Mouse (Mus musculus): ENCODE measurements at regions not wholly inside any gene's neighbourhood (a gene's known extent, or its start where the extent isn't known, plus 50 kb on each side); places are given as distances from the start of the nearest gene placed in this dataset.

DNA sequence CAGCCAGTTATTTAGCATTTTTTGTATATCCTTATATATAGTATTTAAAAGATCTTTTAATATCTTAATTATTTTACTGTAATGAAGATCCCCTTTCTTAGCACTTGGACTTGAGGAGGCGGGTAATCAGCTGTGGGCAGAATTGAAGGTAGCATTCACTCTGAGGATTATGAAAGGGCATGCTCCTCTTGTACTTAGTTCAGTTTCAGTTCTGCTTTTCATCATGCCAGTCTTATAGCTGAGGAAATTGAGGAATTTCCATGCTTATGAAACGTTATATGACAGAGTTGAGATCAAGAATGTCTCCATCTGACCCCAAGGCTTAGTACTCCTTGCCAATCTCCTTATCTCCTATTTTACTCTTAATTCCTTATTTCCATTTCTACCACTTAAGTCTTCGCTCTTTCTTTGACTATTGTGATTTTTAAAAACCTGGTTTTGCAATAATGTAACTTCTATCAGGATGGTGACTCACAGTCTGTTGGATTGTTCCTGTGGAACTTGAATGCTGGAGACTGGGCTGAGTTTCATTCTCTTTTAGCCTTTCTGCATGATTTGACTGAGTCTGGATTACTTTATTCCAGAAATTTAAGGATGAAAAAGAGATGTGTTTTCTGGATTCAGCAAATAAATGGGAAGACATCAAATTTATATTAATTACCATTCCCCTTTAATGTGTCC lies 133.6 kb downstream of the Papss1 start:
- H3K9ac ChIP-seq: no peak overlapping the region
- H3K27ac ChIP-seq: no peak overlapping the region
- H3K4me3 ChIP-seq: no peak overlapping the region
- no peaks in the 10 kb centered on the region for H3K4me1 ChIP-seq
- no peak overlapping the region for H3K4me2 ChIP-seq
- WGBS: 66% methylated on average over 3 of the region's 3 CpGs
- H3K36me3 ChIP-seq: no peaks in the 10 kb centered on the region
- no peaks in the 10 kb centered on the region for H3K9me3 ChIP-seq
- no peak for ATAC-seq (ENCODE audit: insufficient number of reproducible peaks, insufficient read depth, low FRiP score, low TSS enrichment, low read depth)
- no peaks in the 10 kb centered on the region for H3K27me3 ChIP-seq

DNA sequence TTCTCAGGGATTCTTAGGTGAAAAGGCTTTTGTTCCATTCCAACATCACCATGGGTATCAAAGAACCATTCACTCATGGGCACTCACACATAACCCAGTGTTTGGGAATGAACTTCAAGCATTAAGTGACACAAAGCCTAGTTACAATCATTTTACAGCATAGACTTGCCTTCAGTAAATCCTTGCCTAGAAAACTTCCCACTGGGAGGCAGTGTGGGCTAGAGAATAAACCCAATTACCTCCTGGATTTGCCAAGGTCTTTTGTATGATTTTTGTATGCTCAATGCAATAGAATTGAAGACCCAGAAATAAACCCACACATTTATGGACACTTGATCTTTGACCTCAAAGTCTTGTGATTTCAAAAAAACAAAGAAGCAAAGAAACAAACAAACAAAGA lies 138.6 kb downstream of the Papss1 start:
- Histone ChIP-seq H3K4me3 (no peak overlapping the region), H3K27ac (no peak overlapping the region), H3K27me3 (no peaks in the 10 kb centered on the region), H3K9me3 (no peaks in the 10 kb centered on the region), H3K36me3 (no peaks in the 10 kb centered on the region), H3K4me1 (no peaks in the 10 kb centered on the region), H3K4me2 (no peak overlapping the region), H3K9ac (no peak overlapping the region)
- ATAC-seq (ENCODE audit: insufficient number of reproducible peaks, insufficient read depth, low FRiP score, low TSS enrichment, low read depth): no peak

DNA sequence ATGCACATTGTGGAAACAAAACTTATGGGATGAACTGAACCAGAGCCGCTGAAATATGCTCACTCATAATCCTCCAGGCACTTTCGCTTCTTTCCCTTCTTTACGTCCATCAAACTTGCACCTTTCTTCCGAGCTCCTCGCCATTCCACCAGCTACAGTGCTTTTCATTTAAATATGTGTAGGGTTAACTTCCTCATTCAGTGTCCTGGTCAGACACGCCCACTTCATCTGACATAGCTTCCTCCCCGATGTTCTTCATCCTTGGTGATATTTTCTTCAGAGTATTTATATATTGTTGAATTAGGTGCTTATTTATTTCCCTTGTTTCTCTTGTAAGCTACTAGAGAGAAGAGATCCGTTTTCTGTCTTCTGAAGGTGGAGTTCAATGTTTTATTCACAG lies 149.0 kb downstream of the Papss1 start:
- H3K4me3 ChIP-seq: no peak overlapping the region
- H3K27ac ChIP-seq: no peak overlapping the region
- H3K27me3 ChIP-seq: no peaks in the 10 kb centered on the region
- 83% methylated on average over 8 of the region's 8 CpGs for WGBS
- H3K4me2 ChIP-seq: no peak overlapping the region
- no peak overlapping the region for H3K9ac ChIP-seq
- no peaks in the 10 kb centered on the region for H3K36me3 ChIP-seq
- H3K4me1 ChIP-seq: no peaks in the 10 kb centered on the region
- no peak for ATAC-seq (ENCODE audit: insufficient number of reproducible peaks, insufficient read depth, low FRiP score, low TSS enrichment, low read depth)
- no peaks in the 10 kb centered on the region for H3K9me3 ChIP-seq

DNA sequence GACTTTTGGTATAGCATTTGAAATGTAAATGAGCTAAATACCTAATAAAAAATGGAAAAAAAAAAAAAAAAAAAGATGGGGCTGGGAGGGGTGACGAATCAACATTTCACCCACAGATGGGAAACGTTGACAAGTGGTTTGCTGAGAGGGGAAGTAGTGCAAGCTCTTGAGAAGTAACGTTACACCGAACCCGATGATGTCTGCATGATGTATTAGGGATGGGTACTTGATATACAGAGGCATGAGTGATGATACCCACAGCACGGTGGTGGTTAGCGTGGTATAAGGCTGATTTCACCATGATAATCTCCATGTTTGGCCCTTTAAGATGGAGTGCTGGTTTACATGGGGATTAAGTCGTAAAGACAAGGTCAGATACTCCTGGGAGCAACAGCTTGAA lies 154.2 kb downstream of the Papss1 start:
- H3K4me1 ChIP-seq: peaks cover 6% of the 10 kb centered on the region
- no peak overlapping the region for H3K4me2 ChIP-seq
- H3K9ac ChIP-seq: no peak overlapping the region
- no peak overlapping the region for H3K4me3 ChIP-seq
- WGBS: 72% methylated on average over 8 of the region's 8 CpGs
- no peaks in the 10 kb centered on the region for H3K9me3 ChIP-seq
- H3K27me3 ChIP-seq: no peaks in the 10 kb centered on the region
- no peak overlapping the region for H3K27ac ChIP-seq
- no peak for ATAC-seq (ENCODE audit: insufficient number of reproducible peaks, insufficient read depth, low FRiP score, low TSS enrichment, low read depth)
- no peaks in the 10 kb centered on the region for H3K36me3 ChIP-seq

DNA sequence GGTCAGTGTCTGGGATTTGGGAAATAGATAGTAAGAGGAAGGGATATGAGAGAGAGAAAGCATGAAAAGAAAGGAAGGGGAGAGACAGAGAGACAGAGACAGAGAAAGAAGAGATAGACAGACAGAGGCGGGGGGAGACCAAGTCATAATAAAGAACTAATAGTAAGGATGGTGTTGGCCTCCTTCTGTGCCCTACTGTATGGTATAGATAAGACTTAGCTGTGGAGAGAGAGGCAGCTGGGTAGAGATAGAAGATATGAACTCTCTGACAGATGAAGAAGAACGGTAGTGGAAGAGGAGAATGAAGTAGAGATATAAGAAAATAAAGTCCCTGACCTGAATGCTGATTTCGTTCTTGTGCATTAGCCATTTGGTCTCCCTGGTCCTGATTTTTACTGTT lies 164.1 kb downstream of the Papss1 start:
- Histone ChIP-seq H3K4me1 (no peaks in the 10 kb centered on the region), H3K36me3 (no peaks in the 10 kb centered on the region), H3K27me3 (no peaks in the 10 kb centered on the region), H3K9ac (no peak overlapping the region), H3K4me2 (no peak overlapping the region), H3K27ac (no peak overlapping the region), H3K9me3 (no peaks in the 10 kb centered on the region), H3K4me3 (no peak overlapping the region)
- no peak for ATAC-seq (ENCODE audit: insufficient number of reproducible peaks, insufficient read depth, low FRiP score, low TSS enrichment, low read depth)
- WGBS: 89% methylated on average over 3 of the region's 3 CpGs

DNA sequence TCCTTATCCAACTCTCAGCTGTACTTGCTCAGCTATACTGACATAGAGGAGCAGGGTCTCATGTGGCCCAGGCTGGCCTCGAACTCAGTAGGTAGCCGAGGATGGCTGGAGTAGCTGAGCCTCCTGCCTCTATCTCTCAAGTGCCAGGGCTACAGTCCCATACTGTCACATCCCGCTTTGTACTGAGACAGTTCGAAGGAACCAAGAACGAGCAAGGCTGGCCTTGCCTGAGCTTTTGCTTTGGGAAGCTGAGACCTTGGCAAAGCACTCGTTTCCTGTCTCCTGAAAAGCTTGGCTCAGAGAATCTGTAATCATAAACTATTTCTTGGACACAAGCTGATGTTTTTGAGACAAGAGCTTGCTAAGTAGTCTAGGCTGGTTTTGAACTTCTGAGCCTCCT lies 169.7 kb downstream of the Papss1 start:
- Histone ChIP-seq H3K36me3 (no peaks in the 10 kb centered on the region), H3K9me3 (no peaks in the 10 kb centered on the region)

DNA sequence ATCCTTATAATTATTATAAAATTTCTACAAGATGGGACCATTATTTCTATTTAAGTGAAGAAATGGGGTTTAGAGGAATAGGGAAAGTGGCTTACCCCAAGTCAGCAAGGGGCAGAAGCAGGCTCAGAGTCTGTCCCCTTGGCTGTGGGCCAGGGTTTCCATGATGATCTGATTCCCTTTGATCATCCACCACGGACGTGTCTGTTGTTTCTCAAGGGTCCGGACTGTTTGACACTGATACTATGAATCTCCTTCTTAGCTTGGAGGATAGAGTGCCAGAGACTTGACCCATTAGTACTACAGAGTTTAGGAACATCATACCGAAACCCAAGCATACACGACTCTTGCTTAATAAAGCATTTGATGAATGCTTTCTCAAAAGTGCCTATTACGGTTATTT lies 172.9 kb downstream of the Papss1 start:
- Histone ChIP-seq H3K4me3 (no peak overlapping the region), H3K4me1 (no peaks in the 10 kb centered on the region), H3K9me3 (no peaks in the 10 kb centered on the region), H3K9ac (no peak overlapping the region), H3K27ac (no peak overlapping the region), H3K27me3 (no peaks in the 10 kb centered on the region), H3K4me2 (no peak overlapping the region), H3K36me3 (no peaks in the 10 kb centered on the region)
- no peak for ATAC-seq (ENCODE audit: insufficient number of reproducible peaks, insufficient read depth, low FRiP score, low TSS enrichment, low read depth)
- WGBS: 62% methylated on average over 6 of the region's 6 CpGs

More for the DNA sequence above, 169.7 kb downstream of the Papss1 start:
- H3K9ac ChIP-seq: no peak overlapping the region
- WGBS: 83% methylated on average over 6 of the region's 6 CpGs
- no peak overlapping the region for H3K4me2 ChIP-seq
- H3K4me1 ChIP-seq: no peaks in the 10 kb centered on the region
- no peaks in the 10 kb centered on the region for H3K27me3 ChIP-seq
- no peak overlapping the region for H3K27ac ChIP-seq
- ATAC-seq (ENCODE audit: insufficient number of reproducible peaks, insufficient read depth, low FRiP score, low TSS enrichment, low read depth): no peak
- no peak overlapping the region for H3K4me3 ChIP-seq

DNA sequence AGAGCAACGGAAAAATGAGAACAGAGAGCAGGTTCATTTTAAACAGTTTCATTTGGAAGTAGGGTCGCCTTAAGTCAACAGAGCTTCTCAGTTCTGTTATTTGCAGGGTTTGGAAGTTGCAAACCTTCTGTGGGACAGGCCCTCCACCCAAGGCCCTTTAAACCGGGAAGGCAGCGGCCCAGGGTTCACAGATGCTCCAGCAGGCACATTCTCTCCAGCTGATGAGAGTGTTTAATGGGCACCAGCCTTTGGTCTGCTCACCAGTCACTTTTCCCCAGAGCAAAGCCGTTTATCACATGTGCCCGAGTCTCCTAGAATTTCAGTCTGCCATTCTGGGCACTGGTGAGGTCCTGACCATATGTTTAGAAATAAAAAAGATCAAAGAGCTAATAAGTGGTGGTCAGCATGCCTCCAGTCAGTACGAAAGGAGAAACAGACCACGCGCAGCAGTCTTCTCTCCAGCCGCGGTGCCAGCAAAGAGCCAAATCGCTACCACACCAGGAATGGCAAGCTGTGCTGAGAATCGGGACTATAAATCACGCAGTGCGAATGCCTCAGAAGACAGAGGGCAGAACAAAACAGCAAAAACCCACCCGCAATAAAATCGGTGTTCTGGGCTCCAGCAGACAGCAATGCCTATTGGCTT lies 173.5 kb downstream of the Papss1 start:
- 66% methylated on average over 17 of the region's 17 CpGs for WGBS
- H3K36me3 ChIP-seq: no peaks in the 10 kb centered on the region
- H3K4me3 ChIP-seq: no peak overlapping the region
- H3K4me2 ChIP-seq: no peak overlapping the region
- no peak for ATAC-seq (ENCODE audit: insufficient number of reproducible peaks, insufficient read depth, low FRiP score, low TSS enrichment, low read depth)
- H3K27ac ChIP-seq: no peak overlapping the region
- no peaks in the 10 kb centered on the region for H3K27me3 ChIP-seq
- H3K4me1 ChIP-seq: no peaks in the 10 kb centered on the region
- H3K9ac ChIP-seq: no peak overlapping the region
- H3K9me3 ChIP-seq: no peaks in the 10 kb centered on the region

DNA sequence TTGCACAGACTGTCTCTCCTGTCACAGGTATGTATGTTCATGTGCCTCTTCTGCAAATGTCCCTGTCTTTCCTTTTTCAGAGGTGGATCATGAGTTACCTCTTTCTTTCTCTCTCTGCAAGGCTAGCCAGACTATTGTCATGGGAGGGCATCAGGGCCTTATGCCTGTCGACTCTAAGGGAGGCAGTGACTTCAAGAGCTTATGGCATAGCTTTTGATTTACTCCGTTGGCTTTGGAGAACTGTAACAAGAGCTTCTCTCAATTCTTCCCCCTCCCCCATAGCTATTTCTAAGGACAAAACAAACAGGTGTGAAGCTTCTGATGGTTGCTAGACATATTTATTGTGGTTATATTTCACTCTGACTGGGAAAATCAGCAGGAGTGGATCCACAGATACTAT lies 191.0 kb downstream of the Papss1 start:
- no peak overlapping the region for H3K27ac ChIP-seq
- H3K4me2 ChIP-seq: no peak overlapping the region
- no peak overlapping the region for H3K4me3 ChIP-seq
- H3K9me3 ChIP-seq: peaks cover 7% of the 10 kb centered on the region; the same call in 1 of the 2 replicates
- no peaks in the 10 kb centered on the region for H3K27me3 ChIP-seq
- H3K4me1 ChIP-seq: no peaks in the 10 kb centered on the region
- no peaks in the 10 kb centered on the region for H3K36me3 ChIP-seq
- ATAC-seq (ENCODE audit: insufficient number of reproducible peaks, insufficient read depth, low FRiP score, low TSS enrichment, low read depth): no peak
- no peak overlapping the region for H3K9ac ChIP-seq
- WGBS: 52% methylated on average over 2 of the region's 2 CpGs

DNA sequence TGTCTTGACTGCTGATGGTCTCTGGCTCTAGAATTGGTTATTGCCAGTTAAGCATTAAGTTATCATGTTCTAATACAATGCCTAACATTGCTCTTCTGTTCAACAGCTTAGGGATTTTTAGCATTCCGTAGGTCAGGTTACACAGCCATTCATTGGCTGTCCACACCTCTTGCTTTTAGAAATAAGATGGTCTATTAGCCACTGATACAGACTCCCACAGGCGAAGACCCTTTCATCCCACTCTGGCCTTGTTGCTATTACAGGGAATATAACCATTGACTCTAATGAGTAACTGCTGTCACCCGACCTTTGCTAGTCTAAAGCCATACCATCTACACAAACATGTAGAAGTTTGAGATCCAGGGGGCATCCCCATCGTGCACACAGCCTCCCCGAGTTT lies 191.6 kb downstream of the Papss1 start:
- Histone ChIP-seq H3K9me3 (peaks cover 7% of the 10 kb centered on the region; the same call in 1 of the 2 replicates), H3K4me2 (no peak overlapping the region), H3K4me3 (no peak overlapping the region), H3K36me3 (no peaks in the 10 kb centered on the region), H3K9ac (no peak overlapping the region), H3K27ac (no peak overlapping the region), H3K27me3 (no peaks in the 10 kb centered on the region), H3K4me1 (no peaks in the 10 kb centered on the region)
- 60% methylated on average over 5 of the region's 5 CpGs for WGBS
- no peak for ATAC-seq (ENCODE audit: insufficient number of reproducible peaks, insufficient read depth, low FRiP score, low TSS enrichment, low read depth)

DNA sequence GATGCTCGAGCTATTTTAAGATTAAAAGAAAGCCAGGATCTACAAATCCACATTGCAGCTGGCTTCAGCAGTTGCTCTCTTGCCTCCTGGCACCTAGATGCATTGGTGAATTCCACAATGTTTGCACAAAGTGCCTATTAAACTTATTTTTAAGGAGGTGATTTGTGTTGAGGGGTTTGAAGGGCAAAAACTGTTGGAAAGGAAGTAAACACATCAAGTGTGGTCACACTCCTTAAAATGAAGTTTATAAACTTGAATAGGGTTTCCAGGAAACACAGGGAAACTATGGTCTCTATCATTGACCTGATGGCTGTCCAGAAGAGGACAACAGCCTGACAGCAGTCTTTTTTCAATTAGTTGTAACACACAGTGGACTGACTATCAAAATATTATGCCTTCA lies 205.4 kb downstream of the Papss1 start:
- H3K4me1 ChIP-seq: no peaks in the 10 kb centered on the region
- no peak overlapping the region for H3K9ac ChIP-seq
- 80% methylated on average over 1 of the region's 1 CpGs for WGBS
- H3K27ac ChIP-seq: no peak overlapping the region
- H3K9me3 ChIP-seq: no peaks in the 10 kb centered on the region
- no peak overlapping the region for H3K4me3 ChIP-seq
- no peak overlapping the region for H3K4me2 ChIP-seq
- ATAC-seq (ENCODE audit: insufficient number of reproducible peaks, insufficient read depth, low FRiP score, low TSS enrichment, low read depth): no peak
- no peaks in the 10 kb centered on the region for H3K27me3 ChIP-seq
- no peaks in the 10 kb centered on the region for H3K36me3 ChIP-seq

DNA sequence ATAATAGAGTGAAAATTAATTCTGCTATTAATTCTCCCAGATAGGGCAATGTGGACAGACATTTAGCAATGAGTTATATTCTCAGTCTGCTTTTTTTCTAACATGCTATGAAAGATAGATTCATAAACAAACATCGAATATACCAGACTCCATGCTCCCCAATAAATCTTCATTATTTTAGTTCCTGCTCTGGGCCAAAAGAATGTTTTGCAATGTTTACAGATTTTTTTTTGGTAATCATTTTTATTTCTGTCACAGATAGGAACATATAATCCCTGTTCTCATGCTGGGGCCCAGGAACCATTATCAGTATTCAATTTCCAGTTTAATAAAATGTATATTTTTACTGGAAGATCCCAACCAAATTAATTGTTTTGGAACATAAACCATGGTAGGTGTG lies 205.9 kb downstream of the Papss1 start:
- no peak overlapping the region for H3K9ac ChIP-seq
- H3K9me3 ChIP-seq: no peaks in the 10 kb centered on the region
- H3K4me3 ChIP-seq: no peak overlapping the region
- no peak overlapping the region for H3K27ac ChIP-seq
- no peaks in the 10 kb centered on the region for H3K4me1 ChIP-seq
- 87% methylated on average over 1 of the region's 1 CpGs for WGBS
- no peaks in the 10 kb centered on the region for H3K27me3 ChIP-seq
- no peaks in the 10 kb centered on the region for H3K36me3 ChIP-seq
- no peak overlapping the region for H3K4me2 ChIP-seq
- ATAC-seq (ENCODE audit: insufficient number of reproducible peaks, insufficient read depth, low FRiP score, low TSS enrichment, low read depth): no peak

All from embryonic facial prominence, embryonic 13.5 days (tissue).